8 mouse cellular contexts compared by ENCODE assay signal in genomic region chr17:49182485-49182884, GRCm38 (mm10).
DNase-seq lines count a peak whose midpoint lies in the region; ATAC-seq lines count a peak whose summit lies in the region.

No protein-coding gene starts in this region.

- H3K36me3 ChIP-seq in forebrain, embryonic 14.5 days (ENCODE audit: control insufficient read depth, insufficient read depth, low read length): no peaks in the 10 kb centered on the region
- no peaks in the 10 kb centered on the region for H3K36me3 ChIP-seq in forebrain, embryonic 15.5 days
- no peaks in the 10 kb centered on the region for H3K36me3 ChIP-seq in midbrain, embryonic 13.5 days

- WGBS in forebrain, embryonic 14.5 days: 6% methylated on average over 4 of the region's 4 CpGs
- WGBS in forebrain, embryonic 15.5 days: 10% methylated on average over 4 of the region's 4 CpGs
- WGBS in midbrain, embryonic 13.5 days: 9% methylated on average over 4 of the region's 4 CpGs

- DNase-seq in forebrain, embryonic 14.5 days (ENCODE audit: low spot score): peak; percentile 39
- DNase-seq in right cerebral cortex, adult 18-20 months: peak; percentile 30
- DNase-seq in right cerebral cortex, postnatal 4 days: no peak
- DNase-seq in embryo, embryonic 10 days (ENCODE audit: low spot score): peak; percentile 71
- peak; percentile 24 to 62 for DNase-seq in kidney, adult 8-10 months
- DNase-seq in layer of hippocampus, adult 9-10 months (ENCODE audit: low spot score): no peak

- H3K27me3 ChIP-seq in forebrain, embryonic 14.5 days (replicated peaks; ENCODE audit: control insufficient read depth, insufficient read depth, low read length): no peaks in the 10 kb centered on the region
- no peaks in the 10 kb centered on the region for H3K27me3 ChIP-seq in forebrain, embryonic 15.5 days
- no peaks in the 10 kb centered on the region for H3K27me3 ChIP-seq in midbrain, embryonic 13.5 days

- H3K4me3 ChIP-seq in forebrain, embryonic 14.5 days (ENCODE audit: low read depth, low read length): no peak overlapping the region
- H3K4me3 ChIP-seq in forebrain, embryonic 15.5 days: no peak overlapping the region
- no peak overlapping the region for H3K4me3 ChIP-seq in midbrain, embryonic 13.5 days (replicated peaks)

- no peak overlapping the region for H3K27ac ChIP-seq in forebrain, embryonic 14.5 days (ENCODE audit: low read depth, low read length)
- H3K27ac ChIP-seq in forebrain, embryonic 15.5 days (replicated peaks): no peak overlapping the region
- no peak overlapping the region for H3K27ac ChIP-seq in midbrain, embryonic 13.5 days

- H3K9me3 ChIP-seq in forebrain, embryonic 14.5 days (replicated peaks; ENCODE audit: control insufficient read depth, low read length): no peaks in the 10 kb centered on the region
- H3K9me3 ChIP-seq in forebrain, embryonic 15.5 days: no peaks in the 10 kb centered on the region
- H3K9me3 ChIP-seq in midbrain, embryonic 13.5 days: no peaks in the 10 kb centered on the region

- no peak for ATAC-seq in forebrain, embryonic 14.5 days
- ATAC-seq in forebrain, embryonic 15.5 days (replicated peaks): no peak; the same call in 1 of the 2 replicates
- peak; percentile 51; the same call in 1 of the 2 replicates for ATAC-seq in midbrain, embryonic 13.5 days

- H3K4me2 ChIP-seq in forebrain, embryonic 14.5 days (ENCODE audit: low read length): no peak overlapping the region
- no peak overlapping the region for H3K4me2 ChIP-seq in forebrain, embryonic 15.5 days (replicated peaks)
- H3K4me2 ChIP-seq in midbrain, embryonic 13.5 days (replicated peaks): no peak overlapping the region

- no peak overlapping the region for H3K9ac ChIP-seq in forebrain, embryonic 14.5 days (ENCODE audit: low read length)
- no peak overlapping the region for H3K9ac ChIP-seq in forebrain, embryonic 15.5 days (replicated peaks)
- no peak overlapping the region for H3K9ac ChIP-seq in midbrain, embryonic 13.5 days (replicated peaks)

- no peaks in the 10 kb centered on the region for H3K4me1 ChIP-seq in forebrain, embryonic 14.5 days (ENCODE audit: control insufficient read depth, insufficient read depth, low read length)
- H3K4me1 ChIP-seq in forebrain, embryonic 15.5 days: peaks cover 19% of the 10 kb centered on the region
- H3K4me1 ChIP-seq in midbrain, embryonic 13.5 days (replicated peaks): peaks cover 24% of the 10 kb centered on the region

Comparison
In these comparisons a context has a peak if more than half of its experiments do, and no peak if none do; other contexts are left out.
1. DNase-seq: peak in forebrain, embryonic 14.5 days (single experiment), right cerebral cortex, adult 18-20 months (single experiment), embryo, embryonic 10 days (single experiment) and kidney, adult 8-10 months (2 of 2); none in right cerebral cortex, postnatal 4 days (single experiment) and layer of hippocampus, adult 9-10 months (single experiment).